Mouse (Mus musculus) telencephalon, adult 2 months (tissue): ENCODE measurements around the gene Znrf2.

Source experiments
- DNase-seq: peaks from one replicate; pipeline ENCODE4 v3.0.0-alpha.2; 2011; ENCODE audit warnings: low read depth, low spot score

Gene Znrf2

DNA sequence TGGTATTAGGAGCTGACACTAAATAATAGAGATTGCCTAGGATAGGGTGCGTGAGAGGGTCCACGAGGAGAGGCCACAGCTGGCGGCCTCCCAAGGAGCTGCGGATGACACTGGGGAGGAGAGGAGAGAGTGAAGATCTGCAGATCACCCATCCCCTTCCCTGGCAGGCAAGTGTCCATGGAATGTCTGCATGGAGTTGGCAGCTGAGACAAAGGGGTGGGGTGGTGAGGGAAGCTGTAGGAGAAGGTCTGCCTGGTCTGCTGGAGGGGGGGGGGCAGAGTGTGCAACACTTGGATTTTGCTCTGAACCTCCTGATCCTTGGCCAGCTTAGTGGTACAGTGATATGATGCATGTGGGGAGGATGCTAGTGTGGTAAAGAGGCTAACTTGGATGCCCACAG lies 98.3 kb downstream of the Znrf2 start:
- no peak for DNase-seq

- DNase-seq = no peak
These were observed 99.4 kb downstream of the Znrf2 start for GRCm38 (mm10) chr6:54916163-54916562.

- no peak for DNase-seq
These were observed 100.2 kb downstream of the Znrf2 start for GRCm38 (mm10) chr6:54916941-54917340.

DNA sequence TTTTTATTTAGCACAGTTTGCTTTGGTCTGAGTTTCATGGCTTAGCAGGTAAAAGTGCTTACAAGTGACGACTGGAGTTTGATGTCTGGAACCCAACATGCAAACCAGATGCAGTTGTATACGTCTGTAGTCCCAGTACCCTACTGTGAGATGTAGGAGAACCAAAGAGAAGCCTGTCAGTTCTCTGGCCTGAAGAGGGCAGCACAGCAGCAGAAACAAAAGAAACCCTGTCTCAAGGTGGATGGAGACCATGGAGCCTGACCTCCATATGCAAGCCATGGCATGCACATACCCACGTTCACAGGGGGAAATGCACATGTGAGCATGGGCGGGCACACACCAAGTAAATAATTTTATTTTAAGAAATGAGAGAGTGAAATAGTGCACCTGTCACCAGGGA lies 100.8 kb downstream of the Znrf2 start:
- no peak for DNase-seq

DNA sequence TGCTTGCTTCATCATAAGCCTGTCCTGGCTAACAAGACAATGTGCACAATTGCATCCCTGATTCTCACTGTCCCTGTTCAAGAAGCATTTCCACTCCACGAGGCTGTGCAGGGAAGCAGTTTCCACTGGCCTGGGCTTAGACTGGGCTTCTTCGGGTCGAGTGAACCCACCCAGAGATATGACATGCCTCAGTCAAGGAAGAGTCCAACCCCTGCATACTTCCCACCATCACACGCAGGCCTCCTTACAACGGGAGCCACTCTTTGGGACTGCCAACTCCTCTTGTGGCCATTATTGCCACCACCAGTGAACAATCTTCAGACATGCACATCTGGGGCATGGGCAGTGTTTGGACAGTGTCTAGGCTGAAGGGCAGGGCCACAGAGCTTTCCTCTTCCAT lies 101.8 kb downstream of the Znrf2 start:
- no peak for DNase-seq

DNA sequence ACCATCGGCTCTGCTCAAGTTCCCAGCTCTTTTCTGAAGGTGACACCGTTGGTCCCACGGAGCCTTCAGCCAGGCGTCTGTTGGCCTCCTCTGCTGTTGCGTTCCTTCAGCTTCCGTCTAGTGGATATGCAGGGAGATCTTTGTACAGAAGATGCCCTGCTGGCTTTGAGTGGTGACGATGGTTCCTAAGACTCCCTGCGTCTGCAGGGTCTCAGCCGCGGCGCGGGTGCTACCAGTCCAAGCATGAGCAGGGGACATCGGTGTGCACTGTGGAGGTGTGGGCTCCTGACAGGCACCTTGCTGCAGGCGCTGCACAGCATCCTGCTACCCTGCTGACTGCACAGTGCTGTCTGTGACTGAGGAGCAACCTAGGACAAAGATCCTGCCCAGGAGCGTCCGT lies 107.8 kb downstream of the Znrf2 start:
- no peak for DNase-seq

- DNase-seq = no peak
These were observed 109.2 kb downstream of the Znrf2 start for GRCm38 (mm10) chr6:54925736-54926440.

GRCm38 (mm10) chr6:54926899-54927298 lies 110.2 kb downstream of the Znrf2 start:
- DNase-seq = no peak

GRCm38 (mm10) chr6:54927946-54928345 lies 111.2 kb downstream of the Znrf2 start:
- no peak for DNase-seq

GRCm38 (mm10) chr6:54931641-54932040 lies 114.9 kb downstream of the Znrf2 start:
- DNase-seq = no peak

- no peak for DNase-seq
These were observed 115.8 kb downstream of the Znrf2 start for GRCm38 (mm10) chr6:54932526-54932925.

GRCm38 (mm10) chr6:54933216-54933615 lies 116.5 kb downstream of the Znrf2 start:
- no peak for DNase-seq

- no peak for DNase-seq
These were observed 117.2 kb downstream of the Znrf2 start for GRCm38 (mm10) chr6:54933866-54934265.

- DNase-seq = no peak
These were observed 117.6 kb downstream of the Znrf2 start for GRCm38 (mm10) chr6:54934313-54934712.

- DNase-seq = no peak
These were observed 118.2 kb downstream of the Znrf2 start for GRCm38 (mm10) chr6:54934930-54935329.

- DNase-seq = no peak
These were observed 119.8 kb downstream of the Znrf2 start for GRCm38 (mm10) chr6:54936496-54936895.

DNA sequence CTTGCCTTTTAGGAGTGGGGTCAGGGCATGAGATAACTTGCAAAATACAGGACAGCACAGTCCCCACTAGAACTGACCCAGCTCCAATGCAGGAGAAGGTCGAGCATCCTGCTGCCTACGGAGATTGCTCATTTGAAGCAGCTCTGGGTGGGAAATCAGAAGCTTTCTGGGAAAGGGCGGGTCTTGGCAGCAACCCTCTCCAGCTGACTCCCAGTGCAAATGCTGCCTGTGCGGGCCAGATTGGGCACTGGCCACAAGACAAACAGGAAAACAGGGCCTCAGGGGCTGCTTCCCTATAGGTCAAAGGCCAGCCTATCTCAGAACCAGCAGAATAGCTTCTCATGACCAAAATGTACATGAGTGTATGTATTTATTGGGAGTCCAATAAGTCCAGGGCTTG lies 122.9 kb downstream of the Znrf2 start:
- DNase-seq = no peak

DNA sequence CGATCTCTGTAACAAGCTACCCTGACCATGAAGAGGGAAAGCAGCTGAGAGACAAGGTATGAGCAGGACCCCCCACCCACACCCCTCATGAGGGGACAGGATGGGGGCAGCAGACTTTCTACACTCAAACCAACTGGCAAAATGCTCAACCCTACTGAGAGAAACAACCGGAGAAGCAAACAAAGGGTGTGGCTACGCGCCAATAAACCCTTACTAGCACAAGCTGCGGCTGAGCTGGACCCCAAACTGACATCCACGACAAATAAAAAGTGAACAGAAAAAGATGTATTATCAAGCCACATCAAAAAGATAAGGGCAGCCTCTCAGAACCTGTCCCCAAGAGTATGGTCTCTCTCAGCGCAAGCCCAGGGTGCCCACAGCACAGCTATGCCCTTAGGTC lies 123.4 kb downstream of the Znrf2 start:
- no peak for DNase-seq

- no peak for DNase-seq
These were observed 124.4 kb downstream of the Znrf2 start for GRCm38 (mm10) chr6:54941149-54941548.
